Mouse (Mus musculus): ENCODE data around the gene Gm5089.

DNA sequence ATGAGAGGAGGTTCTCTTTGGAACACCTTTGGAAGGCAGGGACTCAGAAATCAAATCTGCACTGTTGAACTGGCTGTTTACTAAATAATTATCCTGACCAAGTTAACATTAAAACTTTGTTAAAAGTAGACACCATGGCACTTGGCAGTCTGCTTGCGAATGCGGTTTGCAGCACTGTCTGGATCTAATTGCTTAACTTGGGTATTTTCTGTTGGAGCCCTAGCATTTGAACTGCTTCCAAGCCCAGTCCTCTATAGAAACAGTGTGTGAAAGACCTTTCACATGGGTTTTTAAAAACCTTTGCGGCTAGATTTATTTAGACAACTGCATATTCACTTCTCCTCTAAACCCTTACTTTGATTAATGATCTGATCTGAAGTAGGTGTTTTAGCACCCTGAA, 26.5 kb downstream of the Gm5089 start:
- TF ChIP-seq CTCF (IDR thresholded peaks at IDR 0.05; ENCODE audit: low read depth, low read length) (no peak), POLR2A (IDR thresholded peaks at IDR 0.05; ENCODE audit: borderline replicate concordance, low read depth, low read length) (no peak)

All from bone marrow macrophage, adult 2 months (primary cell).